Mouse (Mus musculus) hindbrain, embryonic 13.5 days (tissue): Measurements from ENCODE around the gene Tas2r104. TPM values are rescaled to one million over a fixed set of nuclear protein-coding genes. Genes with fewer than 3 reads are reported as not detected.

ENCODE experiments used
- ATAC-seq: fragments of 200-750 bp; cut with Nextera tagmentation; 2 replicates; pipeline ENCODE4 v1.8.0; 2017; ENCODE audit warnings: moderate TSS enrichment; ENCODE audit not compliant: low FRiP score
- H3K27ac ChIP-seq: fragments of 300-500 bp; sonication (generic); 2 replicates; pipeline ENCODE4 v1.5.1; 2015; ENCODE audit warnings: inconsistent platforms, mild to moderate bottlenecking, moderate library complexity
- H3K27me3 ChIP-seq: fragments of 300-500 bp; sonication (generic); 2 replicates; pipeline ENCODE4 v1.6.1; 2015; ENCODE audit warnings: mild to moderate bottlenecking, inconsistent platforms
- H3K36me3 ChIP-seq: fragments of 300-500 bp; sonication (generic); 2 replicates; pipeline ENCODE4 v1.6.1; 2015; ENCODE audit warnings: mild to moderate bottlenecking, inconsistent platforms
- H3K4me1 ChIP-seq: fragments of 300-500 bp; sonication (generic); replicated peaks from 2 replicates; pipeline ENCODE4 v1.6.1; 2015; ENCODE audit warnings: inconsistent platforms
- H3K4me2 ChIP-seq: fragments of 300-500 bp; sonication (generic); 2 replicates; pipeline ENCODE4 v1.6.1; 2015; ENCODE audit warnings: inconsistent platforms, mild to moderate bottlenecking, moderate library complexity
- H3K4me3 ChIP-seq: fragments of 300-500 bp; sonication (generic); 2 replicates; pipeline ENCODE4 v1.5.1; 2015; ENCODE audit warnings: mild to moderate bottlenecking, inconsistent platforms
- H3K9ac ChIP-seq: fragments of 300-500 bp; sonication (generic); 2 replicates; pipeline ENCODE4 v1.6.1; 2015; ENCODE audit warnings: mild to moderate bottlenecking, inconsistent platforms
- H3K9me3 ChIP-seq: fragments of 300-500 bp; sonication (generic); 2 replicates; pipeline ENCODE4 v1.6.1; 2016; ENCODE audit warnings: inconsistent platforms
- WGBS: fragments of 180-500 bp; shearing (Covaris S2); methylation state at CpG from one replicate; pipeline ENCODE4 v1.1.7; 2015; 5-methylcytosine and 5-hydroxymethylcytosine counted together
- polyA plus RNA-seq: library from polyadenylated mRNA; unstranded; fragments of >200 nt; fragmentation: Nextera tagmentation; extraction: Ambion mirVana; gene quantifications from 2 replicates; pipeline ENCODE4 v1.2.1, GENCODE M21; 2015

Gene Tas2r104
- not detected in 2 replicates for polyA plus RNA-seq

- no peaks in the 10 kb centered on the region for H3K4me1 ChIP-seq
- 89% methylated on average over 1 of the region's 1 CpGs for WGBS
- no peak within 1 kb of the TSS for H3K9ac ChIP-seq
- ATAC-seq: no peak
- no peaks in the 10 kb centered on the region for H3K36me3 ChIP-seq
- H3K9me3 ChIP-seq: no peaks in the 10 kb centered on the region
- no peak within 1 kb of the TSS for H3K4me3 ChIP-seq
- H3K4me2 ChIP-seq: no peak within 1 kb of the TSS
- H3K27me3 ChIP-seq: no peaks in the 10 kb centered on the region
- H3K27ac ChIP-seq: no peak within 1 kb of the TSS
Observed at GRCm38 (mm10) chr6:131685644-131686043, at the start of gene Tas2r104. Tas2r104 (minus strand) TSS chr6:131685744.

- H3K4me2 ChIP-seq: no peak overlapping the region
- 49% methylated on average over 7 of the region's 7 CpGs for WGBS
- H3K36me3 ChIP-seq: no peaks in the 10 kb centered on the region
- no peak overlapping the region for H3K27ac ChIP-seq
- H3K4me3 ChIP-seq: no peak overlapping the region
- no peaks in the 10 kb centered on the region for H3K27me3 ChIP-seq
- peaks cover 14% of the 10 kb centered on the region; the same call in 1 of the 2 replicates for H3K9me3 ChIP-seq
- no peak for ATAC-seq
- H3K9ac ChIP-seq: no peak overlapping the region
- H3K4me1 ChIP-seq: no peaks in the 10 kb centered on the region
Observed at GRCm38 (mm10) chr6:131712803-131713202, 27.3 kb upstream of the Tas2r104 start.

DNA sequence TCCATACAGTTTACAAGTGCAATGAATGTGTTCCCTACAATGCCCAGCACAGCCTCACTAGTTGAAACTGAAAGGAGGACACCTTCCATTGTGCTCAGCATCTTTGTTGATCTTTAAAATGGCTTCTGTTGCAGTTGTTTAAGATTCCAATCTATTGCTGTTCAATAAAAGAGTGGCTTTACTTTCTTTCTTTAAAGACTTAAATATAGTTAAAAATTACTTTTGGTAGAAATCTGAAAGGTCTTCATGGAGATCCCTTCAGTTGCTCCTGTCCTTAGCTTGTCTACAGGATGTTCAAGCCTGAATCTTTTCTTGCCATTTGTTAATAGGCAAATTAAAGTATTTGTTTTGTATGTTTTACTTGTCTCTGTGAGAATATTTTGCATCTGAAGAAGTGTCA, 4.4 kb upstream of the Tas2r104 start, which contains the start of gene Tas2r114:
Gene Tas2r114, minus strand, starts transcription at position 101 of the 400 bp plus-strand sequence.
- ATAC-seq: no peak
- Histone ChIP-seq H3K4me3 (no peak within 1 kb of the TSS), H3K9me3 (peaks cover 16% of the 10 kb centered on the region), H3K36me3 (no peaks in the 10 kb centered on the region), H3K27ac (no peak within 1 kb of the TSS), H3K4me1 (no peaks in the 10 kb centered on the region), H3K4me2 (no peak within 1 kb of the TSS), H3K27me3 (no peaks in the 10 kb centered on the region), H3K9ac (no peak within 1 kb of the TSS)

GRCm38 (mm10) chr6:131687395-131687794, 1.9 kb upstream of the Tas2r104 start, which contains the start of gene Tas2r105:
Tas2r105 (minus strand) TSS chr6:131687495.
- Histone ChIP-seq H3K4me2 (no peak within 1 kb of the TSS), H3K9ac (no peak within 1 kb of the TSS), H3K27me3 (no peaks in the 10 kb centered on the region), H3K9me3 (peaks cover 11% of the 10 kb centered on the region), H3K36me3 (no peaks in the 10 kb centered on the region), H3K4me1 (no peaks in the 10 kb centered on the region), H3K4me3 (no peak within 1 kb of the TSS), H3K27ac (no peak within 1 kb of the TSS)
- ATAC-seq: no peak
- WGBS: 74% methylated on average over 1 of the region's 1 CpGs

DNA sequence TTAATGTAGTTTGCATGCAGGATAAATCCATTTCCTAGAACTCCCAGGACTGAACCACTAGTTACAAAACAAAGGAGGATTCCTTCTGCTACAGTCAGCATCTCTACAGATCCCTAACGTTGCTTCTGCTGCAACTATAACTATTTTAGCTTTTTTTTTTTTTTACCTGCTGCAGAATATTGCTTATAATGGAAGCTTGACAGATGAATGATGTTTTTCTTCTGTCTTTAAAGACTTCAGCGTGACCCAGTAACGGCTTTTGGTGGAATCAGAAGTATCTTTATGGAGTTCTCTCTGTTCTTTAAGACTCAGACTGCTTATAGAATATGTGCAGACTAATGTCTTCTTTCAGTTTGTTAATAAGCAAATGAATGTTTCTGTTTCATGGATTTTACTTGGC, 6.8 kb downstream of the Tas2r104 start, which contains the start of gene Tas2r106:
Gene Tas2r106, minus strand, starts transcription at position 101 of the 400 bp plus-strand sequence.
- no peaks in the 10 kb centered on the region for H3K27me3 ChIP-seq
- no peaks in the 10 kb centered on the region for H3K36me3 ChIP-seq
- peaks cover 3% of the 10 kb centered on the region; the same call in 1 of the 2 replicates for H3K9me3 ChIP-seq
- H3K9ac ChIP-seq: no peak within 1 kb of the TSS
- ATAC-seq: no peak
- no peak within 1 kb of the TSS for H3K4me3 ChIP-seq
- H3K4me1 ChIP-seq: no peaks in the 10 kb centered on the region
- H3K27ac ChIP-seq: no peak within 1 kb of the TSS
- 69% methylated on average over 3 of the region's 3 CpGs for WGBS
- no peak within 1 kb of the TSS for H3K4me2 ChIP-seq

DNA sequence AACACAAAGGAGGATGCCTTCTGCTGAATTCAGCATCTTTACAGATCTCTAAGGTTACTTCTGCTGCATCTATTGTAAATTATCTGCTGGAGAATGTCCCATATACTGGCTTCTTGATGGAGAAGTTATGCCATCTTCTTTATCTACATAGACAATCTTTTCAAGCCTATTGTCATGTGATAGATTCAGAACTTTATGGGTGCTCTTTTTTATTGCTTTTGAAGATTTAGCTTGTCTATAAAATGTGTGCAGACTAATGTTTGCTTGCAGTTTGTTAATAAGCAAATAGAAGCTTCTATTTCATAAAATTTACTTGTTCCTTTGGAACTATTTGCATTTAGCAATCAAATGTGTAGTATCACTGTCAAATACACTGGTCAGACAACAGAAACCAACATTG, 25.5 kb downstream of the Tas2r104 start, which contains the start of gene Tas2r107:
Gene Tas2r107, minus strand, starts transcription at position 101 of the 400 bp plus-strand sequence.
- Histone ChIP-seq H3K27me3 (no peaks in the 10 kb centered on the region), H3K9me3 (no peaks in the 10 kb centered on the region), H3K4me2 (no peak within 1 kb of the TSS), H3K4me3 (no peak within 1 kb of the TSS), H3K4me1 (no peaks in the 10 kb centered on the region), H3K36me3 (no peaks in the 10 kb centered on the region), H3K9ac (no peak within 1 kb of the TSS), H3K27ac (no peak within 1 kb of the TSS)
- no peak for ATAC-seq

Other genes starting within 250 kb of the Tas2r104 start
- gene 5430401F13Rik, start 199.3 kb downstream of the Tas2r104 start, polyA plus RNA-seq: not detected in 2 replicates
- gene Gm6619, start 199.3 kb downstream of the Tas2r104 start, polyA plus RNA-seq: not detected in 2 replicates
- gene Tas2r130, start 54.8 kb downstream of the Tas2r104 start, polyA plus RNA-seq: not detected in 2 replicates
- not detected in 2 replicates for gene Tas2r107, start 25.6 kb downstream of the Tas2r104 start, polyA plus RNA-seq
- gene Tas2r106, start 6.9 kb downstream of the Tas2r104 start, polyA plus RNA-seq: not detected in 2 replicates
- not detected in 2 replicates for gene Tas2r105, start 1.8 kb upstream of the Tas2r104 start, polyA plus RNA-seq
- not detected in 2 replicates for gene Tas2r114, start 4.3 kb upstream of the Tas2r104 start, polyA plus RNA-seq